Mouse (Mus musculus) forebrain, embryonic 12.5 days (tissue): ENCODE data around the gene Gm10382. TPM values are rescaled to one million over a fixed set of nuclear protein-coding genes. Genes with fewer than 3 reads are reported as not detected.
A peak's percentile ranks its signal among the peaks of the same experiment; 100 is the strongest.

Source experiments
- ATAC-seq: fragments of 200-750 bp; cut with Nextera tagmentation; 2 replicates; pipeline ENCODE4 v1.8.0; 2017; ENCODE audit warnings: moderate TSS enrichment; ENCODE audit not compliant: low FRiP score
- H3K27ac ChIP-seq: fragments of 300-500 bp; sonication (generic); 2 replicates; pipeline ENCODE4 v1.5.1; 2016; ENCODE audit warnings: mild to moderate bottlenecking
- H3K27me3 ChIP-seq: fragments of 300-500 bp; sonication (generic); 2 replicates; pipeline ENCODE4 v1.6.1; 2016; ENCODE audit warnings: mild to moderate bottlenecking
- H3K36me3 ChIP-seq: fragments of 300-500 bp; sonication (generic); replicated peaks from 2 replicates; pipeline ENCODE4 v1.6.1; 2016; ENCODE audit warnings: mild to moderate bottlenecking
- H3K4me1 ChIP-seq: fragments of 300-500 bp; sonication (generic); 2 replicates; pipeline ENCODE4 v1.6.1; 2016
- H3K4me2 ChIP-seq: fragments of 300-500 bp; sonication (generic); 2 replicates; pipeline ENCODE4 v1.6.1; 2016; ENCODE audit warnings: mild to moderate bottlenecking, moderate library complexity
- H3K4me3 ChIP-seq: fragments of 300-500 bp; sonication (generic); replicated peaks from 2 replicates; pipeline ENCODE4 v1.5.1; 2016; ENCODE audit warnings: mild to moderate bottlenecking
- H3K9ac ChIP-seq: fragments of 300-500 bp; sonication (generic); 2 replicates; pipeline ENCODE4 v1.6.1; 2016; ENCODE audit warnings: mild to moderate bottlenecking
- H3K9me3 ChIP-seq: fragments of 300-500 bp; sonication (generic); 2 replicates; pipeline ENCODE4 v1.6.1; 2016
- WGBS: fragments of 180-500 bp; shearing (Covaris S2); methylation state at CpG from one replicate; pipeline ENCODE4 v1.1.7; 2016; 5-methylcytosine and 5-hydroxymethylcytosine counted together
- polyA plus RNA-seq: library from polyadenylated mRNA; unstranded; fragments of >200 nt; fragmentation: Nextera tagmentation; extraction: Ambion mirVana; gene quantifications from 2 replicates; pipeline ENCODE4 v1.2.1, GENCODE M21; 2016

The Gm10382 gene
- polyA plus RNA-seq, 1 experiment from 2014 or later = 0.97 TPM

DNA sequence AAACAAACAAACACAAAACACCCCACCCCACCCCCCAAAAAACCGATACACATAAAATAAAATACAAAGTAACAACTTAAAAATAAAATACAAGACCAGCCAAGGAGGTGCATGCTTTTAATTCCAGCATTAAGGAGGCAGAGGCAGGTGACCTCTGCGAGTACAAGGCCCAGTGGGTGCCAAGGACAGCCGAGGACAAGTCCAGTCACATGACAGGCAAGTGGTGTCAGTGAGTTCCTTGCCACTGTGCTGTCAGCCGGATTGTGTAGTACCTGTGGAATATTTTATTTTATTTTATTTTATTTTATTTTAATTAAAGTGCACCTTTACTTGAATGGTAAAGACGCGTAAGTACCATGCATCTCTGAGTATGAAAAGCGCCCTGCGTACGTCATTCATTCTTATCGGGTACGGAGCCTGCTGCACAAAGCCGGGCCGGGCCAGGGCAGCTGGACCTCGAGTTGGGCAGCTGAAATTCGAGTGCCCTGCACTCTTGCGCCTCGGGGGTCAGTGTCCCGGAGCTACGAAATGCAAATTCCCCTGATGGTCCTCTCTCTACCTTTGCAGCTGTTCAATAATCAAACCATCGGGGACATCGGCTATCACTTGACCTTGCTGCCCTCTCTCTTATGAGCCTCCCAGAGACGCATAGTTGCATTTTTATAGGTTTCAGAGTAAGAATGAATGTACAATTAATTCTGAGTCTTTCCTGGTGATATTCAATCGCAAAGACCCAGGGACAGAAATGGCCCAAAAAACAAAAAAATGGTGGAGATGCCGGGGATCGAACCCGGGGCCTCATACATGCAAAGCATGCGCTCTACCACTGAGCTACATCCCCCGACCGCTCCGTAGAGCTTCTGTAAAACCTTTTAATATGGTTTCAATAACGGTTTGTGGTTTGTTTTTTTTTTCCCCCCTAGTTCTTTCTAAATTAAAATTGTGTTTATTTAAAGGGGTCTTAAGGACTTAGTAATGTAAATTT is 14.7 kb downstream of the Gm10382 start:
- 10% methylated on average over 31 of the region's 31 CpGs for WGBS
- peak; percentile 31; the same call in 1 of the 2 replicates for ATAC-seq
- H3K27ac ChIP-seq = no peak overlapping the region

DNA sequence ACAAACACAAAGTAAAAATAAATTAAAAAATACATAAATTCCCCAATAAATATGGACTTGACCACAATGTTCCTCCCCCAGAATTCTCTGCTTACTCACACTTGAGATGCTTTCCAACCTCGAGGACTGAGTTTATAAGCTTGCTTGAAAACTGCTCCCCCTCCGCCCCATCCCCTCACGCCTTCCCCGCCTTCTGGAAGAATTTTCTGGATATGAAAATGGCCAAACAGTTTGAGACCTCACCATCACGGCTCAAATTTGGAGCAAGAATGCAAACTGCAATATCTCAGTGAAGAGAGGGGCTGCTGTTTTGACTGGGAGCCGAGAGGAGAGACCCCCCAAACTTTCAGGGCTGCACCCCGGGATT is 15.4 kb downstream of the Gm10382 start:
- whole genome bisulfite sequencing = 3% methylated on average over 7 of the region's 7 CpGs
- H3K27me3 ChIP-seq = no peaks in the 10 kb centered on the region
- H3K4me1 ChIP-seq = peaks cover 10% of the 10 kb centered on the region
- H3K4me3 ChIP-seq = peak overlapping the region; percentile 50
- H3K9ac ChIP-seq = peak overlapping the region; percentile 67
- H3K4me2 ChIP-seq = peak overlapping the region; percentile 70
- H3K27ac ChIP-seq = peak overlapping the region; percentile 90
- H3K36me3 ChIP-seq = no peaks in the 10 kb centered on the region
- no peaks in the 10 kb centered on the region for H3K9me3 ChIP-seq
- ATAC-seq = no peak

More for the DNA sequence above, 14.7 kb downstream of the Gm10382 start:
- peak overlapping the region; percentile 26; the same call in 1 of the 2 replicates for H3K9ac ChIP-seq
- peaks cover 10% of the 10 kb centered on the region for H3K4me1 ChIP-seq
- H3K4me3 ChIP-seq = peak overlapping the region; percentile 39
- H3K27me3 ChIP-seq = 0 out of 2 replicates have a peak, but pooled peaks cover 3% of the 10 kb centered on the region
- no peaks in the 10 kb centered on the region for H3K36me3 ChIP-seq
- no peaks in the 10 kb centered on the region for H3K9me3 ChIP-seq
- peak overlapping the region; percentile 70 for H3K4me2 ChIP-seq

DNA sequence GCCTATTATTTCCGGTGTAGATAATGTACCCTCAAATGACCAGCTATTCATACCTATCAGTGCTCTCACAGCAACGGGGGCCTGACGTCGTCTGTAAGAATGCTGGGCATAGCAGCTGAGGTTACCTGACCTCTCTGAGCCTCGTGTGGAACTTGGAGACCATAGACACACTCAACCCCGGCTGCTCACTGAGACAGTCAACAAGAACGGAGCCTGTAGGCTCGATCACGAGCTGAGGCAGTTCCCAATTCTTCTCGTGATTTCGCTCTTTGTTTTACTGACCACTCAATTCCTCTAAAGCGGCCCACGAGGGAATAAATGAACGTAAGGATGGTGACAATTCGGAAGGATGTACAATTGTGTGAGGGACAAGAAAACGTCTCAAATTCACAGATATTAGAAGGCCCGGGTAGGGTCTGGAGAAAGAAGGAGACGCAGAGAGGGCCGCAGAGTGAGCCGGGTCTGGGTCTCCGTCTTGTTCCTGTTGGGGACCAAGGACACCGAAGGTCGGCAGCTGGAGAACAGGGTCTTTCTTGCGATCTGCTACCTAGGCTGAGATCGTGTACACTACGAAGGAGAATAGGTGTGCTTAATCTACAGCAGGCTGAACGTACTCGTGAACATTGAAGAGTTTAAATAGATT is 15.9 kb downstream of the Gm10382 start:
- Histone ChIP-seq H3K9ac (peak overlapping the region; percentile 67), H3K9me3 (no peaks in the 10 kb centered on the region), H3K27ac (peak overlapping the region; percentile 90), H3K4me2 (peak overlapping the region; percentile 70), H3K36me3 (no peaks in the 10 kb centered on the region), H3K27me3 (no peaks in the 10 kb centered on the region), H3K4me3 (peak overlapping the region; percentile 50), H3K4me1 (peaks cover 14% of the 10 kb centered on the region)
- under 1% methylated on average over 28 of the region's 28 CpGs for WGBS
- ATAC-seq = peak; percentile 34

DNA sequence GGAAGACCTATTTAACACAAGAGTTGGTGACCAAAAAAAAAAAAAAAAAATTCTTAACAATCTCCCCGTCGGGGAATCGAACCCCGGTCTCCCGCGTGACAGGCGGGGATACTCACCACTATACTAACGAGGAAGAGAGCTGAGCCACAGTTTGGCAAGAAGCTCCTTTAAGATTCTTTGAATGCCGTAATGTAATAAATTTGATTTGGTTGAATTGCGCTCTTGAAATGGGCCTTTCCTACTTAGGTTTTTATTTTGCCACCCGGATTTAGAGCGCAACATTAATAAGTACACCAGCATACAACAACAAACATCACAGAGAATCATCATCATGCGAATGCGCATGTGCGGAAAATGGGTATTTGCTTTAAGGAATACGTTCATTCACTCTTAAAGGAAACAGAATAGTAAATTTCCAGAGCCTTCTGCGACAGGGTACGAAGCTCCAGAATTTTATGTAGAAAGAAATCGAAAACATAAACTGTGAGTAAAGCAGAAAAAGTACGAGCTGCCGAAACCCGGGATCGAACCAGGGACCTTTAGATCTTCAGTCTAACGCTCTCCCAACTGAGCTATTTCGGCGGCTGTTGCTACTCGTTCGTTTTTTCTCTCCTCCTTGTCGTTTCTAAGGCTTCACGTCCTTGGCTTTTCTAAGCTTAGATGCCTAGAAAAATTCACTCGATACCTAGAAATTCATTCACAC is 16.6 kb downstream of the Gm10382 start:
- peak overlapping the region; percentile 70 for H3K4me2 ChIP-seq
- no peaks in the 10 kb centered on the region for H3K27me3 ChIP-seq
- WGBS = under 1% methylated on average over 31 of the region's 31 CpGs
- H3K36me3 ChIP-seq = no peaks in the 10 kb centered on the region
- peak overlapping the region; percentile 90 for H3K27ac ChIP-seq
- H3K9ac ChIP-seq = peak overlapping the region; percentile 67
- H3K4me1 ChIP-seq = peaks cover 14% of the 10 kb centered on the region
- peak; percentile 70 for ATAC-seq
- H3K4me3 ChIP-seq = peak overlapping the region; percentile 50
- H3K9me3 ChIP-seq = no peaks in the 10 kb centered on the region

DNA sequence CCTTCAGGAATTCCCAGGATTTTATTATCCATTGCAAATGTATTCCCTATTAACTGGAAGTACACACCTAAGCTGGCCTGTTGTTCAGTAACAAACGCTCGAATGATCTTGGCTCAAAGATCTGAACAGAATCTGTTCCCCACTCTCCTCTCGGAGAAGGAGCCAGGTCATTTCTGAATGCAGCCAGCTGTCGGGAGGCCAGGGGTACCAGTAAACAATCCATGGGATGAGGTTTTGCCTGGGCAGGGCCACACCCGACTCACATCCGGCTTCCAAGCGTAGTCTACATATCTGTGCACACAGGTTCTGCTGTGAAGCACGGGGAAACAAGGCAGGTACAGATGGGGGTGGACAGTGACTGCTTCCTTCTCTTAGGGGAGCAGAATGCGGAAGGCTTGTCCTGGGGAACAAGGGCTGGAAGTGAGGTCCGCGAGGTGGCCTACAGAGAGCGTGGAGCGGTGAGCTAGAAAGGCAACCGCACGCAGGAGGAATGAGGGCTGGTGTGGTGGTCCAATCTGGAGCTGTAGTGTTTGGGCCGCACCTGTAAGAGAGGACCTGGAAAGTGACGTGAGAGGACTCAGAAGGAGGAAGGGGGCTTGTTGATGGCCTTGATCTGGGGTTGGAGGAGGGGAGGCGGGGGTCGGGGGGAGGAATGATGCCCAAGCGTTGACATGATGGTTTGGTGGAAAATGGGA is 17.3 kb downstream of the Gm10382 start:
- Histone ChIP-seq H3K27me3 (no peaks in the 10 kb centered on the region), H3K4me2 (peak overlapping the region; percentile 70), H3K4me3 (peak overlapping the region; percentile 50), H3K36me3 (no peaks in the 10 kb centered on the region), H3K4me1 (peaks cover 14% of the 10 kb centered on the region), H3K27ac (peak overlapping the region; percentile 86), H3K9ac (peak overlapping the region; percentile 65), H3K9me3 (no peaks in the 10 kb centered on the region)
- under 1% methylated on average over 20 of the region's 20 CpGs for WGBS
- peak; percentile 6; the same call in 1 of the 2 replicates for ATAC-seq

DNA sequence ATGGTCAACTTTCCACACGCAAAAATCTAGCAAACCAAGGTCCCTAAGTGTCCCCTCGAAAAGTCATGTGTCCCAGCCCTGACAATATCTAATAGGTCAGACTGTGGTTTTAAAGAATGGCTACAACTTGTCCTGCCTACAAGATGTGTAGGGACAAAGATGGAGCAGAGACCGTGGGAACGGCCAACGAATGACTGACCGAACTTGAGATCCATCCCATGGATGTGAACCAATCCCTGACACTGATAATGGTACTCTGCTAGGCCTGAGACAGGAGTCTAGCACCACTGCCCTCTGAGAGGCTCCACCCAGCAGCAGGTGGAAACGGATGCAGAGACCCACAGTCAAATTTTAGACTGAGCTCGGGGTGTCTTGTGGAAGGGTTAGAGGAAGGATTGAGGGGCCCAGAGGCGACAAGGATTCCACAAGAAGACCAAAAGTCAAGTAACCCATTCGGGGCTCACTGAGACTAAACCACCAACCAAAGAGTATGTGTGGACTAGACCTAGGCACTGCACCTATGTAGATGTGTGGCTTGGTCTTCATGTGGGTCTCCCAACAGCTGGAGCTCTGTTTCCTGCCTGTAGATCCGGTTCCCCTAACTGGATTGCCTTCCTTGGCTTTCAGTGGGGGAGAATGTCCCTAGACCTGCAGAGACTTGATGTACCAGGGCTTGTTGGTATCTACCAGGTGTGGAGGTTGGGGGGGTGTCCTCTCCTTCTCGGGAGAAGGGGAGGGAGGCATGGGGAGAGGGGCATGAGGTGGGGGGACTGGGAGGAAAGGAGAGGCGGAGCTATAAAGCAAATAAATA is 18.1 kb downstream of the Gm10382 start:
- Histone ChIP-seq H3K27ac (peak overlapping the region; percentile 86), H3K27me3 (no peaks in the 10 kb centered on the region), H3K36me3 (no peaks in the 10 kb centered on the region), H3K9me3 (no peaks in the 10 kb centered on the region), H3K9ac (peak overlapping the region; percentile 65), H3K4me3 (peak overlapping the region; percentile 50), H3K4me1 (peaks cover 14% of the 10 kb centered on the region), H3K4me2 (peak overlapping the region; percentile 70)
- no peak for ATAC-seq
- 59% methylated on average over 13 of the region's 13 CpGs for WGBS

DNA sequence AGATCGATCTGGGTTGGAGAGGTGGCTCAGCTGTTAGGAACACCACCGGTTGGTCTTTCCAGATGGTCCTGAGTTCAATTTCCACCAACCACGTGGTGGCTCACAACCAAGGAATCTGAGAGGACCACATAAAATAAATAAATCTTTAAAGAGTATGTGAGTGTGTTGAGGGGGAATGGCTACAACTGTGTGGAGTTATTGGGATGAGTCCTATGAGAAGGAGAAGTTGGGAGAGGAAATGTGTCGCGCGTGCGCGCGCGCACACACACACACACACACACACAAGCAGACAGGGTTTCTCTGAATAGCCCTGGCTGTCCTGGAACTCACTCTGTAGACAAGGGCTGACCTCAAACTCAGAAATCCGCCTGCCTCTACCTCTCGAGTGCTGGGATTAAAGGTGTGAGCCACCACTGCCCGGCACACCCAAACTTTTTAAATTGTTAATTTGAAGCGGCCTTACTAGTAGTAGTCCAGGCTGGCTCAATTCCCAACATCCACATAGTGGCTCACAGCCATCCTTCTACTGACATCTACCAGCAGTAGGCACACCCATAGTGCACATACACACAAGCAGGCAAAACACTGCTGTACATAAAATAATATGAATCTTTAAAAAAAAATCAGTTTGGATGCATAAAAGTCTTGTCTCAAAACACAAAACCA is 18.9 kb downstream of the Gm10382 start:
- H3K9ac ChIP-seq = no peak overlapping the region
- H3K36me3 ChIP-seq = no peaks in the 10 kb centered on the region
- peak overlapping the region; percentile 27 for H3K4me2 ChIP-seq
- peak overlapping the region; percentile 26; the same call in 1 of the 2 replicates for H3K4me3 ChIP-seq
- H3K27me3 ChIP-seq = no peaks in the 10 kb centered on the region
- H3K9me3 ChIP-seq = no peaks in the 10 kb centered on the region
- no peak for ATAC-seq
- WGBS = 66% methylated on average over 14 of the region's 14 CpGs
- no peak overlapping the region for H3K27ac ChIP-seq
- H3K4me1 ChIP-seq = peaks cover 14% of the 10 kb centered on the region

DNA sequence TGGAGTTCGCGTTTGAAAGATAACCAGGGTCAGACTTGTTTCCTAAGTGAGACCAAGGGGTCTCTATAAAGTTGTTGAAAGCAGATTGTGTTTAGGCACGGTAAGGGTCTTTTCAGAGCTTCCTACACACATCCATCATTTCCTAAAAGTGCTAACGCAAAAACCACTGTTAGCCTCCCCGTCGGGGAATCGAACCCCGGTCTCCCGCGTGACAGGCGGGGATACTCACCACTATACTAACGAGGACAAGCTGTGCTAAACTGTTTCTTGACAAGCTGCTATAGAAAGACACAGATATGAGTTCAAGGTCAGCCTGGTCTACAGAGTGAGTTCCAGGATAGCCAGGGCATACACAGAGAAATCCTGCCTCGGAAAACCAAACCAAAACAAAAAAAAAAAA is 19.7 kb downstream of the Gm10382 start:
- Histone ChIP-seq H3K4me2 (peak overlapping the region; percentile 38), H3K4me3 (peak overlapping the region; percentile 26), H3K9ac (no peak overlapping the region), H3K9me3 (no peaks in the 10 kb centered on the region), H3K36me3 (peaks cover 7% of the 10 kb centered on the region), H3K4me1 (peaks cover 14% of the 10 kb centered on the region), H3K27me3 (no peaks in the 10 kb centered on the region), H3K27ac (0 out of 2 replicates have a peak overlapping the region, but pooled peaks have one; percentile 38)
- under 1% methylated on average over 13 of the region's 13 CpGs for WGBS
- peak; percentile 28 for ATAC-seq

DNA sequence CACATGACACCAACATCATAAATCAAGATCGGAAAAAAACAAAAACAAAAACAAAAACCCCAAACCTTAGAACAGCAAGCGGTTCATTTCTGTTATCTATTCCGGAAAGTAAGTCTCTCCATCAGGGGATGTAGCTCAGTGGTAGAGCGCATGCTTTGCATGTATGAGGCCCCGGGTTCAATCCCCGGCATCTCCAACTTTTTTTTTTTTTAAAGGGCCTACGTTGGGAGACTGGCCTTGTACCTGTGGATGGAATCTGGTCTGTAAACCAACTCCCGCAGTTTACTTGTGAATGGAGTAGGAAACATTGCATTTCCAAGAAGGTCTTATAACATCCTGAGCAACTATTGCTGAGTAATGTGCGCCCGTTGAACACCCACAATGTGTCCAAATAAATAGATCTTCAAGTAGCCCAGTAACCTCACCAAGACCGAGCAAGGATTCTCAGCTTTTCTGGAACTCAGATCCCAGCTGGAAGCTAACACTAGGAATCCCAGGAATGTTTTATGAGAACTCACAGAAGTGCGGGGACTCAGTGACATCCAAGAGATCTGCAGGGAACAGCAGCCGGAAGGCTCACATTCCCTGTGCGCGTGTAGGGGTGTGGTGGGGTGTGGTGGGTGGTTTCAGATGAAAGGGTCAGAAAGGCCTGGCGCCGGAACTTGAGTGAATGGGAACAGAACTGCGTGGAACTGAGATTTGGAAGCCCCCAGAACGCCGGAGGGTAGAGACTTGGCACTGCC is 20.4 kb downstream of the Gm10382 start:
- 0 out of 2 replicates have a peak, but pooled peaks have one; percentile 31 for ATAC-seq
- Histone ChIP-seq H3K27ac (no peak overlapping the region), H3K4me3 (peak overlapping the region; percentile 26), H3K9me3 (no peaks in the 10 kb centered on the region), H3K27me3 (no peaks in the 10 kb centered on the region), H3K36me3 (peaks cover 13% of the 10 kb centered on the region), H3K4me1 (peaks cover 14% of the 10 kb centered on the region), H3K9ac (no peak overlapping the region), H3K4me2 (peak overlapping the region; percentile 38)
- WGBS = 9% methylated on average over 20 of the region's 20 CpGs

DNA sequence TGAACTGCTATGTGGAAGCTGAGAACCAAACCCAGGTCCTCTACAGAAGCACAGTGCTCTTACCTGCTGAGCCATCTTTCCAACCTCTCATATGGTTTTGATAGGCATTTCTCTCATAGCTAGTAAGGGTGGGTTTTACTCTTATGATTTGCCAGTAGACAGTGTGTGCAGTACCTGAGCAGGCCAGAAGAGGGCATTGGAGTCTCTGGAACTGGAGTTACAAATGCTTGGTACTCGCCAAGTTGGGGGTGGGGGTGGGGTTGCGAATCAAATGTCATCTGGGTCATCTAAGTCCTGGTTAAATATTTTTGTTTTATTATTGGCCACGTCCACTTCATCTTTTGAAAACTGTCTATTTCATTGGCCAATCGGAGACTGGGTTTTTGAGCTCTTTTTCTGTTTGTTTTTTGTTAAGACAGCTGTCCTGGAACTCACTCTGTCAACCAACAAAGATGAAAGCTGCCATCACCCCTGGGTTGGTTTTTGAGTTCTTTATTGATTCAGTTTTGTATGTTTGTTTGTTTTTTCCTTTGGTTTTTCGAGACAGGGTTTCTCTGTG is 22.9 kb downstream of the Gm10382 start:
- H3K9me3 ChIP-seq = no peaks in the 10 kb centered on the region
- H3K4me1 ChIP-seq = peaks cover 9% of the 10 kb centered on the region
- WGBS = 60% methylated on average over 5 of the region's 5 CpGs

More for the DNA sequence above, 22.9 kb downstream of the Gm10382 start:
- H3K9ac ChIP-seq = no peak overlapping the region
- no peak for ATAC-seq
- peaks cover 38% of the 10 kb centered on the region for H3K36me3 ChIP-seq
- H3K27me3 ChIP-seq = no peaks in the 10 kb centered on the region
- H3K27ac ChIP-seq = no peak overlapping the region
- no peak overlapping the region for H3K4me2 ChIP-seq
- H3K4me3 ChIP-seq = no peak overlapping the region
